Mouse (Mus musculus): Measurements from ENCODE around the gene Arl6ip5.

The Arl6ip5 gene

GRCm38 (mm10) chr6:97210191-97210961 lies at the start of gene Arl6ip5:
Gene Arl6ip5, plus strand, starts transcription at chr6:97210689.
- DNase-seq (ENCODE audit: low read depth, low spot score) = peak; percentile 98

GRCm38 (mm10) chr6:97175716-97176115 lies 34.8 kb upstream of the Arl6ip5 start:
- peak; percentile 16 for DNase-seq (ENCODE audit: low read depth, low spot score)

GRCm38 (mm10) chr6:97178491-97179366 lies 31.8 kb upstream of the Arl6ip5 start, which contains the start of gene Tmf1:
Gene Tmf1, minus strand, starts transcription at chr6:97179122.
- DNase-seq (ENCODE audit: low read depth, low spot score) = peak; percentile 98

- peak; percentile 74 for DNase-seq (ENCODE audit: low read depth, low spot score)
These were observed 31.1 kb upstream of the Arl6ip5 start for GRCm38 (mm10) chr6:97179367-97179828.

GRCm38 (mm10) chr6:97200437-97200836 lies 10.1 kb upstream of the Arl6ip5 start:
- no peak for DNase-seq (ENCODE audit: low read depth, low spot score)

GRCm38 (mm10) chr6:97202477-97202876 lies 8.0 kb upstream of the Arl6ip5 start:
- no peak for DNase-seq (ENCODE audit: low read depth, low spot score)

- no peak for DNase-seq (ENCODE audit: low read depth, low spot score)
These were observed 6.1 kb upstream of the Arl6ip5 start for GRCm38 (mm10) chr6:97204252-97204869.

GRCm38 (mm10) chr6:97204952-97205351 lies 5.5 kb upstream of the Arl6ip5 start:
- no peak for DNase-seq (ENCODE audit: low read depth, low spot score)

GRCm38 (mm10) chr6:97205439-97205885 lies 5.0 kb upstream of the Arl6ip5 start, which contains the start of gene Uba3:
Gene Uba3, minus strand, starts transcription at chr6:97205647.
- DNase-seq (ENCODE audit: low read depth, low spot score) = peak; percentile 100

GRCm38 (mm10) chr6:97207085-97207484 lies 3.4 kb upstream of the Arl6ip5 start:
- no peak for DNase-seq (ENCODE audit: low read depth, low spot score)

GRCm38 (mm10) chr6:97208406-97208805 lies 2.1 kb upstream of the Arl6ip5 start:
- DNase-seq (ENCODE audit: low read depth, low spot score) = no peak

- DNase-seq (ENCODE audit: low read depth, low spot score) = no peak
These were observed 1.3 kb upstream of the Arl6ip5 start for GRCm38 (mm10) chr6:97209201-97209600.

GRCm38 (mm10) chr6:97209751-97210150 lies 738 bp upstream of the Arl6ip5 start:
- DNase-seq (ENCODE audit: low read depth, low spot score) = no peak

- DNase-seq (ENCODE audit: low read depth, low spot score) = peak; percentile 59
These were observed 593 bp downstream of the Arl6ip5 start for GRCm38 (mm10) chr6:97210962-97211601.

GRCm38 (mm10) chr6:97211981-97212380 lies 1.5 kb downstream of the Arl6ip5 start:
- DNase-seq (ENCODE audit: low read depth, low spot score) = peak; percentile 93

GRCm38 (mm10) chr6:97216154-97216821 lies 5.8 kb downstream of the Arl6ip5 start:
- peak; percentile 69 for DNase-seq (ENCODE audit: low read depth, low spot score)

GRCm38 (mm10) chr6:97220672-97221071 lies 10.2 kb downstream of the Arl6ip5 start:
- DNase-seq (ENCODE audit: low read depth, low spot score) = no peak

- peak; percentile 90 for DNase-seq (ENCODE audit: low read depth, low spot score)
These were observed 10.9 kb downstream of the Arl6ip5 start for GRCm38 (mm10) chr6:97221205-97222025.

- no peak for DNase-seq (ENCODE audit: low read depth, low spot score)
These were observed 11.8 kb downstream of the Arl6ip5 start for GRCm38 (mm10) chr6:97222321-97222720.

Data from brain, adult 2 months (tissue).